Mouse (Mus musculus): ENCODE data around the gene Hist1h4a.
"Not testable (repeated sequence)": the region's sequence is repeated elsewhere in the genome, so short reads cannot be mapped to it uniquely, and the experiment has no call there.

The Hist1h4a gene

GRCm38 (mm10) chr13:23743215-23743614 is 17.8 kb downstream of the Hist1h4a start:
- DNase-seq (ENCODE audit: extremely low spot score) = peak; percentile 38

GRCm38 (mm10) chr13:23742007-23742406 is 19.0 kb downstream of the Hist1h4a start:
- DNase-seq (ENCODE audit: extremely low spot score) = no peak

GRCm38 (mm10) chr13:23740910-23741309 is 20.1 kb downstream of the Hist1h4a start:
- DNase-seq (ENCODE audit: extremely low spot score) = no peak

GRCm38 (mm10) chr13:23740256-23740840 is 20.7 kb downstream of the Hist1h4a start:
- no peak for DNase-seq (ENCODE audit: extremely low spot score)

GRCm38 (mm10) chr13:23739922-23740252 is 21.1 kb downstream of the Hist1h4a start:
- DNase-seq (ENCODE audit: extremely low spot score) = no peak

GRCm38 (mm10) chr13:23739069-23739921 is 21.7 kb downstream of the Hist1h4a start:
- peak; percentile 95 for DNase-seq (ENCODE audit: extremely low spot score)

GRCm38 (mm10) chr13:23738677-23739068 is 22.4 kb downstream of the Hist1h4a start, which contains the start of gene Hist1h1c:
Hist1h1c (plus strand) TSS chr13:23738808.
- peak; percentile 97 for DNase-seq (ENCODE audit: extremely low spot score)

- peak; percentile 58 for DNase-seq (ENCODE audit: extremely low spot score)
Observed at GRCm38 (mm10) chr13:23738041-23738440, 23.0 kb downstream of the Hist1h4a start.

GRCm38 (mm10) chr13:23737091-23737490 is 23.9 kb downstream of the Hist1h4a start:
- DNase-seq (ENCODE audit: extremely low spot score) = no peak

GRCm38 (mm10) chr13:23732156-23732804 is 28.8 kb downstream of the Hist1h4a start:
- DNase-seq (ENCODE audit: extremely low spot score) = no peak

- no peak for DNase-seq (ENCODE audit: extremely low spot score)
Observed at GRCm38 (mm10) chr13:23730479-23730878, 30.6 kb downstream of the Hist1h4a start.

- no peak for DNase-seq (ENCODE audit: extremely low spot score)
Observed at GRCm38 (mm10) chr13:23729706-23730105, 31.3 kb downstream of the Hist1h4a start.

GRCm38 (mm10) chr13:23729192-23729525 is 31.9 kb downstream of the Hist1h4a start:
- no peak for DNase-seq (ENCODE audit: extremely low spot score)

GRCm38 (mm10) chr13:23728472-23729191 is 32.4 kb downstream of the Hist1h4a start:
- DNase-seq (ENCODE audit: extremely low spot score) = no peak

- DNase-seq (ENCODE audit: extremely low spot score) = no peak
Observed at GRCm38 (mm10) chr13:23725213-23725612, 35.8 kb downstream of the Hist1h4a start.

GRCm38 (mm10) chr13:23724239-23724638 is 36.8 kb downstream of the Hist1h4a start:
- no peak for DNase-seq (ENCODE audit: extremely low spot score)

- not testable (repeated sequence) for DNase-seq (ENCODE audit: extremely low spot score)
Observed at GRCm38 (mm10) chr13:23717593-23718245, 43.3 kb downstream of the Hist1h4a start.

- DNase-seq (ENCODE audit: extremely low spot score) = no peak
Observed at GRCm38 (mm10) chr13:23717176-23717575, 43.9 kb downstream of the Hist1h4a start.

GRCm38 (mm10) chr13:23716261-23717042 is 44.6 kb downstream of the Hist1h4a start:
- DNase-seq (ENCODE audit: extremely low spot score) = no peak

All from embryo, embryonic 9.5 days (tissue).